Mouse (Mus musculus): ENCODE results near the gene Mrpl52. TPM values are rescaled to one million over a fixed set of nuclear protein-coding genes. Genes with fewer than 3 reads are reported as not detected.

Gene Mrpl52
- polyA plus RNA-seq, 1 experiment = 219 TPM

DNA sequence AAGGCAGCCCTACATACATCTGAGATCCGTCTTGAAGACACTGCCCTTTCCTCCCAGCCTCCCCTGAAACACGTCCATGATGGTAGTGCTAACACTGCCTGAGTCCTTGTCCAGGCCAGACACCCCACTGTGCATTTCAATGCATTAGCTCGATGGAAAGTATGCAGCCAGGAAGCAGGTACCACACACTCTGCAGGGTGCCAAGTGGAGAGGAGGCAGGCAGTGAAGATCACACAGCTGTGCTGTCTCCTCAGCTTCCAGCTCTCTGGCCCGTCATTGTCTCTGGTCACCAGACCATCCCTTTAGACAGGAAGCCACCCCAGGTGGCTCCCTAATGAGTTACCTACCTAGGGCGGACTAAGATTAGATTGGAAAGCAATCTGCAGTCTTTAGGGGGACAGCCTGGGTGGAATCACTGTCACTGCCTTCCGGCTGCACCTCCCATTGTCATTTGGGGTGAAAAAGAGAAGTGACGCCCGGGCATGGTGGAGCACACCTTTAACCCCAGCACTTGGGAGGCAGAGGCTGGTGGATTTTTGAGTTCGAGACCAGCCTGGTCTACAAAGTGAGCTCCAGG lies 14.6 kb upstream of the Mrpl52 start:
- DNase-seq (ENCODE audit: low read depth) = no peak

DNA sequence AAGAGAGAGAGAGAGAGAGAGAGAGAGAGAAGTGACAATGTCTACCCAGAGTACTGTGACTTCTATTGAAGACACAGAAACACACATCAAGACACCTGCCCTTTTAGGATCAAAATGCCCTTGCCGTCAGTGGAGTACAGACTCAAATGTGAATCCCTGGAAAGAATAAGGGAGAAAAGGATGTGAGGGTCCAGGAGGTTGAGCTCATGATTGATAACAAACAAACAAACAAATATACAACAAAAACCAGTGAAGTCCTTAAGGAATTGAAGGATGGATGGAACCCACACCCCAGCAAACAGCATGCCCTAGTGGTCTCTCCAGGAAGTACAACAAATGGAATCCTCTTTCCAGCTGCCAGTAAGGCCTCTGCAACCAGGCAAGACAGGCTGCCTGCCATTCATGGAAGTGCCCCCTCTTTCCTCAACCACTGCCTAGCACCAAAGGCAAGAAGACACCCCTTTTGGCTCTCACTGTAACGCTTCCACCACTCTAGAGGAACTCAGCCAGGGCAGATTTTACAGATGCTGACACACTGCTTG lies 14.0 kb upstream of the Mrpl52 start:
- no peak for DNase-seq (ENCODE audit: low read depth)

DNA sequence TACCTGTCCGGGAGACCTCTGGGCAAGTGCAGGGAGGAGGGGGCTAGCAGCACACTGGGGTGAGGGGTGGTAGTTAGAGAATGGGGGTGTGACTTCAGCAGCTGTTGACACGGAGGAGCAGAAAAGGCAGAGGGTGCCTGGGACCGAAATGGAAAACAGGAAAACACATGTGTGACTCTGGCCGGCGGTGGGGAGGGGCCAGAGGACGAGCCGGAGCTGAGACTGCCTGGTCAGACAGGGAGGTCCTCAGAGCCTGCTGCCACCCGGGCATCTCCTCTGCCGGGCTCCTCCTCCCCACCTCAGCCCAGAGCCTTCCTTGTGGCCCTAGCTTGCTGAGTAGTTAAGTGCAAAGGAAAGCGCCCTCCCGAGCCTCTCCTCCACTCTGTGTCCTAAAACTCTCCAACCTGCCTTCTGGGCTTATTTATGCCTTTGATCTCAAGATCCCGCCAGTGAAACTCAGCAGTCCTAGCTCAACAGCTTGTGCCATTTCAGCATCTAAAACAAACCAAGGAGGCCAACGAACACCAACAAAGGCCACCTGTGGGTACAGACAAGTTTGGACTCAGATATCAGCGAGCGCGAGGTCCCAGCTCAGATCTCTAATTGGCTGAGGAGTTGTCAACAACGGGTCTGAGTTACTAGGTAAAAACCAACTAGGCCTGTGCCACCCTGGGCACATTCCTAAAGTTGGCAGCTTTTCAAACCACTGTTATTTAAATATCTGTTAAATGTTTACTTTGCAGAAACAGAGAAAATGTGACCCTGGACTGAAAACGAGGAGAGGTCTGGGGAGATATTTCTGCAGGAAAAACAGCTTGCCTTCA lies 12.6 kb upstream of the Mrpl52 start:
- DNase-seq (ENCODE audit: low read depth) = no peak

DNA sequence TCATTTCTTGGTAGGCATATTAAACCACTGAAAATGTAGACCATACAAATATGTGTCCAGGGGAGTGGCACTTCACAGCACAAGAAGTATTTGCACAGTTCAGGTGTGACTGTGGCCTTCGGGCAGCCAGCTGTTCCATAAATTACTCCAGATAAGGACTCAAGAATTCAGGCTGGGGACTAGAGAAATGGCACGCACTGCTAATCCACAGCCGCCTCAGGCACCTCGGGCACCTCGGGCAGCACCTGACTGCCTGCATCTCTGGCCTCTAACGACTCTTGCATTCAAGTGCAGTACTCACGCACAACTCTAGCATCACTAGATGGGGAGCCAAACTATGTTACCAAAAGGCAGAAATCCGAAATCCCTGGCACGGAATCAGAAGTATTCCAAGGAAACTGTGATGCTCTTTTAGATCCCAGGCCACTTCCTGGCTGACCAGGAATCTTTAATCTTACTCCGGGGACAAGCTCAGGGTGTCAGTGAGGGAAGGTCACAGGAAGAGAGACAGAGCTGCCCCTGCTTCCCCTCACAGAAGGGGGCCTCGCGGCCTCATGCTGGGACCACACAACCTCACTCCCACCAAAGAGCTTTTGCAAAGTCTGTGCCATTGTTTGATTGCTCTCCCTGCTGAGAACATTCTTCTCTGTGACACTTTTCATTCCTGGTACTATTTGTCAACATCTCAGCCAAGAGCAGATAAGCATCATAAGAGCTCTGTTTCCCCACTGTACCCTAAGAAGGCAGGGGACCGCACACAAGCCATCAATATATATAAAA lies 11.3 kb upstream of the Mrpl52 start:
- no peak for DNase-seq (ENCODE audit: low read depth)

DNA sequence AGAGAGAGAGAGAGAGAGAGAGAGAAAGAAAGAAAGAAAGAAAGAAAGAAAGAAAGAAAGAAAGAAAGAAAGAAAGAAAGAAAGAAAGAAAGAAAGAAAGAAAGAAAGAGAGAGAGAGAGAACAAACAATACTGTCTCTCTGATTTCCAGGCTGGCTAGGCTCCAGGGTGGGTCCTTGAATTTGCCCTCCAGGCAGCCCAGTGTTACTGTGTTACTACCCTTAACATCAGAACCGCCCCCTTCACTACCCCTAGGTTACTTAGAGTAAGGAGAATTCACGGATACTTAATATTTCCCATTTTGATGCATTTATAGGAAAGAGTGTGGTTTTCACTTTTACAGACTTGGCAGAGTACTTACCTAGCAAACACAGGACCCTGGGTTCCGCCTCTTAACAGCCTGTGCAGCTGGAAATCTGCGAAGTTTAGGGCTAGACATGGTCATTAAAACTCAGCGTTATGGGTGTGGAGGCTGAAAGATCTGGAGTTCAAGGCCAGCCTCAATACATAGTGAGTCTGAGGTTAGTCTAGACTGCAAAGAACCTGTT lies 10.4 kb upstream of the Mrpl52 start:
- no peak for DNase-seq (ENCODE audit: low read depth)

DNA sequence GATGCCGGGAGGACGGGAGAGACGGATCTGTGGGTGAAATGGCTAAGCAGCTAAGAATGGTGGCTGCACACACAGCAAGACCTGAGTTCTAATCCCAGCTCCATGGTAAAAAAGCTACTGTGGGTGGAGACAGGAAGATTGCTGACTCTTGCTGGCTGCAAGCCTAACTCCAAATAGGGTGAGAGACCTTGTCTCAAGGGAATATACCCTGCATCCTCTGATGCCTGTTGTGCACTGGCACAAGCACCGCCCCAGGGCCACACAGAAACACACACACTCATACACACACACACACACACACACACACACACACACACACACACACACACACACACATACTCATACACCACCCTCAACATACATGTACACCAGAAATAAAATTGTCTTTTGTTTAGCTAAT lies 9.9 kb upstream of the Mrpl52 start:
- no peak for DNase-seq (ENCODE audit: low read depth)

DNA sequence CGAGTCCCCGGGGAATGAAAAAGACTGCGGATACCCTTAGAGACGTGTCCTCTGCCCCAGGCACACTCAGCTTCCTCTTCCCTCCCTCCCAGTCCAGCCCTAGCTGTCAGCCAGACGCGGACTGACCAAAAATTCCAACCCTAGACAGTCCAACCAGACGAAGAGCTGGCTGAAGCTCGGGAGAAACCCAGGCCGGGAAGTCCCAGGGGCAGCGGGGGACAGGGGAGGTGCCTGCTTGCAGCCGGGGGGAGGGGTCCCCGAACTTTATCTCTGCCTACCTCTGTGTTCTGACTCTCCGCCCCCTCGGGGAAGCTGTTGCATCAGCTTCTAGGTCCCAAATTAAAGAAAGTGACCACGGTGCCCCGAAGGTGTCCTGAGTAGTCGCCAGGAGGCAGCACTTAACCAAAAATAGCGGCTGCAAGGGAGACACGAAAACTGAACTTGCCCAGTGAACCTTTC lies 9.1 kb upstream of the Mrpl52 start, which contains the start of gene Slc7a7:
Gene Slc7a7, minus strand, starts transcription at position 158 of the 459 bp plus-strand sequence.
- DNase-seq (ENCODE audit: low read depth) = no peak

DNA sequence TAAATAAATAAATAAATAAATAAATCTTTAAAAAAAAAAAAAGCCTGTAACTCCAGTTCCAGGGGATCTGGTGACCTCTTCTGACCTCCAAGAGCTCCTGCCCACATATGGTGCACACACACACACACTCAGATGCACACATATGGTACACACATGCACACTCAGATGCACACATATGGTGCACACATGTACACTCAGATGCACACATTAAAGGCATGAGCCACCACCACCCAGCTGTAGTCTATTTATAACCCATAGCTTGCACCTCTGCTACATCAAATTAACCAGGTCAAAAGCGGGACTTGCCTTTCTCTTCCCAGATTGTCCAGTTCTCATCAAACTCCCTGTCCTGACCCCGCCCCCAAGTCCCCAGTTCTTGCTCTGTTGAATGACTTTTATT lies 5.7 kb upstream of the Mrpl52 start:
- no peak for DNase-seq (ENCODE audit: low read depth)

DNA sequence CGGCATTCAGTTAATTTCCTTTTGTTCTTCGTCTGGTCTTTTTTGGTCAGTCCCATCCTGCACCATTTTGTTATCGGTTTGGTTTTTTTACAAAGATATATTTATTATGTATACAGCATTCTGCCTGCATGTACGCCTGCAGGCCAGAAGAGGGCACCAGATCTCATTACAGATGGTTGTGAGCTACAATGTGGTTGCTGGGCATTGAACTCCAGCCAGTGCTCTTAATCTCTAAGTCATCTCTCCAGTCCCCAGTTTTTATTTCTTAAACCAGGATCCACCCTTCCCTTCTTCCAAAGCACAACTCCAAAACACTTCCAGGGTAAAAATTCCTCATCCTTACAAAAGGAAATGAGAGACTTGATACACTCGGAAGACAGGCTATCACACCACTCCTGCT lies 3.3 kb upstream of the Mrpl52 start:
- no peak for DNase-seq (ENCODE audit: low read depth)

DNA sequence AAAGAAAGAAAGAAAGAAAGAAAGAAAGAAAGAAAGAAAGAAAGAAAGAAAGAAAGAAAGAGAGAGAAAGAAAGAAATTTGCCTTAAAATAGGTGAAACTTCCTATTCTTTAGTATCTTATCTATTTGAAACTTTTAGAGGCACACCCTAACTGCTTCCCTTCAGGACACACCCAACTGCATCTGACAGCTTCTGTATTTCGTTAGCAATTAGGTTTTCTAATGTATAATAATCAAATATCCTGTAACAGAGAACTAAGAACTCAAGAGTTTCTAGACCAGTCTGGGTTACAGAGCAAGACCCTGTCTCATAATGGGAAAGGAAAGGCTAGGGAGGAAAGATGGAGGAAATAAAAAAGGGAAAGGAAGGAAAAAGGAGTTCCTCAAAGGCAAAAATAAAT lies 2.1 kb upstream of the Mrpl52 start:
- DNase-seq (ENCODE audit: low read depth) = no peak

DNA sequence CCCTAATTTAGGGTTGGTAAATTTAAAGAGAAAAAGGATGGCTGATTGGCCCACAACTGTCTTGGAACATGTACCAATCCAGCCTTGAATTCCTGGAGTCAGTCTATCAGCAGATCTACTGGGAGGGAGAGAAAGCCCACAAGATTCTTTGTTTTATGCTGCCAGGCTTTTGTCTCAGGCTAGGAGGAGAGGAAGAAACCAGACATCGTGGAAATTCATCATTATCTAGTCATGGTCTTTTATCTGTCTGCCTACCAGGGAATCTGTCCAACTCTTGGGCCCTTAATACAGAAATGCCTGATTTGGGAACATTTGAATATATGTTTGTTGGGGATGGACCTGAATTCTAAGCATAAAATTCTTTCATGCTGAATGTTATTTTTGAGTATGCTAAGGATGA lies 1.2 kb upstream of the Mrpl52 start:
- no peak for DNase-seq (ENCODE audit: low read depth)

DNA sequence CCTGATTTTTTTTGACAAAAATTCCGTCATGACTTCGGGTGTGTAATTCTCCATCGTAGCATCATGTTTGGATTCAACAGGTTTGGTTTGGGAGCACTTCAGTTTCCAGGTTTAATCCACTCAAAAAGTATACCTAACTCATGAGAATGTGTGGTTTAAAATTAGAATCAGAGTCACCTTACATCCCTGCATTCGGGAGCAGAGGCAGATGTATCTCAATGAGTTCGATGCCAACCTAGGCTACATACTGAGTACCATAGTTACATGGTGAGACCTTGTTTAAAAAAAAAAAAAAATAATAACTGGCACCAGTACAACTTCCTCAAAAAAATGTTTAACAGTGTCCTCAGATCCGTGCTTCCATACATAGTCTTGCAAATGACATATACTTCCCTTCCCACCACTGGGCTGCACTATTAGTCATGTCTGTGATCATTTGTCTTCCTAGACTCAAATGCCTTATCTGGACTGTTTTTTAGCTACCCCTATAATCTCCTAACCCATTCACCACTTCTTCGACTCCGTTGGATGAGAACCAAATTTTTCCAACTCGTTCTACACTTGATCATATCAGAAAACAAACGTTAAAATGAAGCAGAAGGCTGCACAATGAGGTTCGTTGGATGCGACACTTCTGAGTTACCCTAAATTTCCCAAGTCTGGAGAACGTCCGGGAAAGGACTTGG lies 563 bp upstream of the Mrpl52 start:
- no peak for DNase-seq (ENCODE audit: low read depth)

DNA sequence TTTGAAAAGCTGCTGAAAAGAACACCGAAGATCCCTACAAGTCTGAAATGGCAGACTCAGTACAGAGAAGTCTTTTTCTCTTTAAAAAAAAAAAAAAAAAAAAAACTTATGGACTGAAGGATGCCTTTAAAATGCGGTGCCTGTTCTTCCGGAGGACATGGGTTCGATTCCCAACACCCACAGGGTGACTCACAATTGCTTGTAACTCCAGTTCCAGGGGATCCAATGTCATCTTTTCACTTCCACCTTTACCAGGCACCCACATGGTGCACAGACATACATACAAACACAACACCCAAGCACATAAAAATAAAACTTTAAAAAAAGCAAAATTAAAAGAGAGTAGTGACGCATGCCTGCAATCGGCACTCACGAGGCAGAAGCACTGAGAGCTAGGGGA lies 987 bp downstream of the Mrpl52 start:
- no peak for DNase-seq (ENCODE audit: low read depth)

DNA sequence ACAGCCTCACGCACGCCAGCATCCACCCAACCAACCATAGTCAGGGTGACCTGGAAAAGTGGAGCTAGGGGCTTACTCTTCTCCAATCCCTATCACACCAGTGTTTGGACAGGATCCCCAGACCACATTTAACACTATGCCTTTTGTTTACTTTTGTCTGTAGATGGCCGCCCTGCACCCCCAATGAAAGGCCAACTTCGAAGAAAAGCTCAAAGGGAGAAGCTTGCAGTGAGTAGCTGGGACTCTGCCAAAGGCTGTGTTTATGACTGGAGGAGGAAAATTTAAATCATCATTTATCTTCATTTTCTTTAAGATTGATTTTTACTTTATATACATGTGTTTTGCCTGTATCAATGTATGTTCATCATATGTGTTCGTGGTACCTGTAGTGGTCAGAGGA lies 1.7 kb downstream of the Mrpl52 start:
- DNase-seq (ENCODE audit: low read depth) = no peak

DNA sequence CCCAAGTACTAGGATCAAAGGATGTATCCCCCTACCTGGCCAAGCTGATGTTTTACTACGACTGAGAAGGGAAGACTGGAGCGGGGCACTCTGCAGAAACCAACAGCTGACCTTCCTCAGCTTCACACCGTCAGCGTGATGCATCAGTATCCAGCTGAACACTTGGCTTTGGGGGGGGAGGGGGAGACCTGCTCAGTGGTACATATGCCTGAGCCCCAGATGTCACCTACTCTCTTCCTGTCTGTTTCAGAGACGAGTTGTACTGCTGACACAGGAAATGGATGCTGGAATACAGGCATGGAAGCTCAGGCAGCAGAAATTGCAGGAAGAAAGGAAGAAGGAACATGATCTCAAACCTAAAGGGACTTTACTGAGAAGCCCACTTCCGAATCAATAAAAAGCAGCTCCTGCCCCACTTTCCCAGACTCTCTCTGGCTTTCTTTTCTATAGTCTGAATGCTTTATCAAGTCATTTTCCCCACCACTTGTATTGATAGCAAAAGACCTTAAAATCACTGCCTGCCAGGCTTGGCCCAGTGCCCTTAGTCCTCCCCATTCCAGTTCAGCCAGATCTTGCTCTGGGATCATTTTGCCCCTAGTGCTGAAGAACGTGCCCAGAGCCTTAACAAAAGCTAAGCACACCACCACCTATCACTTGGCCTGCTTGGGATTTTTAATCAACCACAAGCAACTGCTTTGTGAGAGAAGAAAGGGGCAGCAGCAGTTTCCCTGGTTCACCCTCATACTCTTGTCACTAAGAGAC lies 2.8 kb downstream of the Mrpl52 start:
- no peak for DNase-seq (ENCODE audit: low read depth)

DNA sequence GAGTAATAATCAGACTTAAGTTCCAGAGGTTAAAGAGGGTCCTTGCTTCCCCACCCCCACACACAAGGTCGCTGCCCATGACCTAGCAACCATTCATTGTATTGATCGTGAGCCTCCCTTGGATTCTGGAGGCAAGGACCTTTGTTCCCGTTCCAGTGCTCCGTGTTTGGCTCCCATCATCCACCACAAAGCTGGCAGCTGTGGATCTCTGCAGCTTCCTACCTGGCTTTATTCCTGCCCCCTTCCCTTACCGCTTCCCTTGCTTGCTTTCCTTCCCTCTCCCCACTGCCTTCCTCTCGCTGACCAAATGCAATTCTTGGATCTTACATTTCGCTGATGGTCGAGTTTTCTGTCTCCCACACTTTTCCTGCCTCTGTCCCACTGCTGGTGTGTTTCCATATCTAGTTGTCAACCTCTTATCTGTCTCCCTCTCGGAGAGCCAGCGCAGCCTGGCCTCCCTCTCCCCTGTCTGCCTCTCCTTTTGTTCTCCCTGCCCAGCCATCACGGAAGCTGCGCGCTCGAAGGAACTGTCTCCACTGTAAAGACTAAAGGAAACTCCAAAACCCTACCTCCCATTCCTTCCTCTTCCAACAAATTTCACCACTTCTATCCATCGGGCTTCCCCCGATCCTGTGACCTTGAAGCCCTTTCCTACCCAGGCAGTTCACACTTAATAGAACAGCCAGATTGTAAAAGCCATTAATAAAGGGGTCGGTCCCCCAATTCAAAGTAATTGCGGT lies 3.9 kb downstream of the Mrpl52 start:
- DNase-seq (ENCODE audit: low read depth) = no peak

DNA sequence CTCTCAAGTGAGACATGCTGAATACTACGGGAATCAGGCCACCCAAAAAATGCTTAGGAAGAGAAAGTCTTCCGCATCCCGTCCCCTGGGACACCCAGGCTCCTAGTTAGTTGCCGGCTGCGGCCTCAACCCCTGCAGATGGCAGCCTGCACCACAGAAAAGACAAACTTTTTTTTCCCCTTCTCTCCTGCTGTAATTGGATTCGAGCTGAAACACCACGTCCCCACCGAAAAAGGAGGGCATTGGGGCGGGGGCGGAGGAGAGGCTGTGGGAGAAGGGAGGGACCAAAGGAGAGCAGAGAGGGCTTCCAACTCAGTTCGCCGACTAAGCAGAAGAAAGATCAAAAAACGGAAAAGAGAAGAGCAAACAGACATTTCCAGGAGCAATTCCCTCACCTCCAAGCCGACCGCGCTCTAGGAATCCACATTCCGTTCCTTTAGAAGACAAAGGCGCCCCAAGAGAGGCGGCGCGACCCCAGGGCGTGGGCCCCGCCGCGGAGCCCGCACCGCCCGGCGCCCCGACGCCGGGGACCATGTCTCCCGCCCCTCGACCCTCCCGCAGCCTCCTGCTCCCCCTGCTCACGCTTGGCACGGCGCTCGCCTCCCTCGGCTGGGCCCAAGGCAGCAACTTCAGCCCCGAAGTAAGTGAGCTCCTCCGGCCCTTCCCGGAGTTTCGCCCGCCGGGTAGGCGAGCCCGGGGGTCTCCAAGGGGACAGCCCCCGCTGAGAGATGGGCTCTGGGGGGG lies 4.8 kb downstream of the Mrpl52 start, which contains the start of gene Mmp14:
Gene Mmp14, plus strand, starts transcription at position 279 of the 744 bp plus-strand sequence.
- DNase-seq (ENCODE audit: low read depth) = no peak

DNA sequence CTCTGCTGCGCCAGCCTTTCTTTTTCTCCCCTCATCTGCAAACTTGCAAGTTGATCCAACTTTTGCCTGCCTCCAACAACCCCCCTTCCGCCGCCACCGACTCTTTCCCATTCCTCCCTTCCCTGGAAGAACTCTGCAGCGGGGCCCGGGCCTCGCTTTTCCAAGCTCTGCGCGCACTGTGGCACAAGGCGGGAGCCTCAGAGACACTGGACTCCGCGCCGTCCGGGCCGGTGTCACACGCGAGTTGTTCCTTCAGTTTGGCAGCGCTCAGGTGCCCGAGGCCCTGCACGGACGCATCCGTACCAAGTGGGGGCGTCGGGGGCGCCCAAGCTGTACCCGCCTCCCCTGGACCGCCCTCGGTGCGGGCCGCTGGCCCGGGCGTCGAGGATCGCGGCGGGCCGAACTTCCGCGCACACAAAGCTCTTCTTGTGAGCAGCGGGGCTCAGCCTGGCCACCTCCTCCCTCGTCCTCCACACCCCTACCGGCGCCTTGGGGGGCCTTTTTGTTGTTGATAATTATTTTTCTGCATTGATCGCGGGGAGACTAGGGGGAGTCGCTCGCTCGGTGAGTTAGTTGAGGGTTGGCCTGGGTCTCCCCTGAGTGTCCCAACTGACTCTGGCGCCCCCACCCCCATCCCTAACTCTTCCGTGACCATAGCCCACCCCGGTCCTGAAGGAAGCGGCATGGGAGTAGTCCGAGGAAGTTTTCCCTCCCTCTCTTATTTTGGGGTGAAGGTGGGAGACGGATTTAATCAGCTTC lies 5.5 kb downstream of the Mrpl52 start:
- no peak for DNase-seq (ENCODE audit: low read depth)
